Mouse (Mus musculus) ES-E14 (cell line): ENCODE results near the gene Slc38a4.

Source experiments
- CHD2 ChIP-seq: IDR thresholded peaks from 2 replicates; pipeline ENCODE4 v1.6.1; 2014; ENCODE audit warnings: mild to moderate bottlenecking, low read depth, low read length, inconsistent platforms
- HCFC1 ChIP-seq: IDR thresholded peaks from 2 replicates; pipeline ENCODE4 v1.6.1; 2012; ENCODE audit warnings: low read length, inconsistent platforms, borderline replicate concordance; ENCODE audit not compliant: insufficient read depth
- MAFK ChIP-seq: IDR thresholded peaks from 2 replicates; pipeline ENCODE4 v1.6.1; 2014; ENCODE audit warnings: mild to moderate bottlenecking, low read depth, low read length, inconsistent platforms; ENCODE audit not compliant: insufficient read depth
- ZC3H11A ChIP-seq: IDR thresholded peaks from 2 replicates; pipeline ENCODE4 v1.6.1; 2012; ENCODE audit warnings: low read depth, mild to moderate bottlenecking, inconsistent platforms, low read length, borderline replicate concordance
- ZNF384 ChIP-seq: IDR thresholded peaks from 2 replicates; pipeline ENCODE4 v1.6.1; 2012; ENCODE audit warnings: low read depth, low read length, inconsistent platforms

GRCm38 (mm10) chr15:97015036-97015596 is 40.6 kb downstream of the Slc38a4 start:
- TF ChIP-seq MAFK, result no peak
- TF ChIP-seq CHD2, result no peak
- no peak for TF ChIP-seq ZNF384
- no peak for TF ChIP-seq ZC3H11A
- no peak for TF ChIP-seq HCFC1
